Mouse (Mus musculus) embryo, embryonic 9.5 days (tissue): ENCODE data around the gene Pou2f2.

Experiments
- DNase-seq: peaks from one replicate; pipeline ENCODE4 v3.0.0-alpha.2; 2017; ENCODE audit errors: extremely low spot score

Pou2f2 gene

GRCm38 (mm10) chr7:25196107-25196506 is 16.6 kb upstream of the Pou2f2 start:
- DNase-seq = no peak

GRCm38 (mm10) chr7:25195148-25195547 is 15.6 kb upstream of the Pou2f2 start:
- no peak for DNase-seq

GRCm38 (mm10) chr7:25192110-25192509 is 12.6 kb upstream of the Pou2f2 start:
- DNase-seq = no peak

- no peak for DNase-seq
Measured at GRCm38 (mm10) chr7:25190806-25191205, 11.3 kb upstream of the Pou2f2 start.

GRCm38 (mm10) chr7:25187662-25188650 is 8.4 kb upstream of the Pou2f2 start:
- DNase-seq = peak; percentile 91

- DNase-seq = no peak
Measured at GRCm38 (mm10) chr7:25184091-25184490, 4.6 kb upstream of the Pou2f2 start.

- DNase-seq = no peak
Measured at GRCm38 (mm10) chr7:25181814-25182213, 2.3 kb upstream of the Pou2f2 start.

- DNase-seq = peak; percentile 65
Measured at GRCm38 (mm10) chr7:25181331-25181790, 1.8 kb upstream of the Pou2f2 start.

- DNase-seq = no peak
Measured at GRCm38 (mm10) chr7:25180512-25180911, 986 bp upstream of the Pou2f2 start.

- peak; percentile 50 for DNase-seq
Measured at GRCm38 (mm10) chr7:25178787-25179605, 530 bp downstream of the Pou2f2 start.

- DNase-seq = no peak
Measured at GRCm38 (mm10) chr7:25178317-25178716, 1.2 kb downstream of the Pou2f2 start.

- no peak for DNase-seq
Measured at GRCm38 (mm10) chr7:25174343-25174742, 5.2 kb downstream of the Pou2f2 start.

- no peak for DNase-seq
Measured at GRCm38 (mm10) chr7:25172669-25173068, 6.9 kb downstream of the Pou2f2 start.

- DNase-seq = no peak
Measured at GRCm38 (mm10) chr7:25170583-25170982, 8.9 kb downstream of the Pou2f2 start.

- DNase-seq = no peak
Measured at GRCm38 (mm10) chr7:25166106-25166505, 13.4 kb downstream of the Pou2f2 start.

GRCm38 (mm10) chr7:25156158-25156648 is 23.3 kb downstream of the Pou2f2 start:
- DNase-seq = no peak

- DNase-seq = no peak
Measured at GRCm38 (mm10) chr7:25155469-25156157, 23.9 kb downstream of the Pou2f2 start.

GRCm38 (mm10) chr7:25154648-25155047 is 24.9 kb downstream of the Pou2f2 start:
- DNase-seq = no peak

- DNase-seq = no peak
Measured at GRCm38 (mm10) chr7:25153841-25154240, 25.7 kb downstream of the Pou2f2 start.

GRCm38 (mm10) chr7:25151916-25152556 is 27.5 kb downstream of the Pou2f2 start:
- DNase-seq = no peak

- DNase-seq = peak; percentile 81
Measured at GRCm38 (mm10) chr7:25151009-25151408, 28.5 kb downstream of the Pou2f2 start.
